Mouse (Mus musculus) common myeloid progenitor, adult 5-6 weeks (primary cell): ENCODE results near the gene Dctd. TPM values are rescaled to one million over a fixed set of nuclear protein-coding genes. Genes with fewer than 3 reads are reported as not detected.

Experiments
- ATAC-seq: replicated peaks from 2 replicates; pipeline ENCODE4 v1.8.0; 2016; ENCODE audit warnings: low read depth, mild to moderate bottlenecking, moderate TSS enrichment, inconsistent platforms; ENCODE audit not compliant: poor library complexity, severe bottlenecking
- total RNA-seq: library from RNA; stranded (forward); fragments of 200-1000, 187-1606 nt; gene quantifications from 2 replicates; pipeline ENCODE4 v1.2.3, GENCODE M21; 2017

Dctd gene
- 60.0 and 72.9 TPM in 2 replicates for total RNA-seq

DNA sequence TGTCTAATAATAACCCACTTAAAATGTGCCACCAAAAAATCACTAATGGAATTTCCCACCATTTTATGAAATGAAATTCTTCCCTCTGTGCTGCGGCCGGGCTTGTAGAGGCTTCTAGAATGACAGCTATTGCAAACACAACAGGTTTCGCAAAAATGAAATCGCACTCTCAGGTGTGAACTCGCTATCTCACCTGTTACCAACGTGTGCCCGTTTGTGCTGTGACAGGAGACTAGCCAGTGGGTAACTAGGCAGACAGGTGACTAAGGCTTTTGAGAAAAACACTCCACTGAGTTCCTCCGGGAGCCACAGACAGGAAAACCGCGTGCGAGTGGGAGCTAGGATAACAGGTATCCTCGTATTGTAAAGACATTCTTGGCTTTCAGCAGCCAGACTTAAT lies at the start of gene Dctd:
Gene Dctd (plus strand): TSS at position 301 of the 400 bp plus-strand sequence.
- ATAC-seq, result no peak

DNA sequence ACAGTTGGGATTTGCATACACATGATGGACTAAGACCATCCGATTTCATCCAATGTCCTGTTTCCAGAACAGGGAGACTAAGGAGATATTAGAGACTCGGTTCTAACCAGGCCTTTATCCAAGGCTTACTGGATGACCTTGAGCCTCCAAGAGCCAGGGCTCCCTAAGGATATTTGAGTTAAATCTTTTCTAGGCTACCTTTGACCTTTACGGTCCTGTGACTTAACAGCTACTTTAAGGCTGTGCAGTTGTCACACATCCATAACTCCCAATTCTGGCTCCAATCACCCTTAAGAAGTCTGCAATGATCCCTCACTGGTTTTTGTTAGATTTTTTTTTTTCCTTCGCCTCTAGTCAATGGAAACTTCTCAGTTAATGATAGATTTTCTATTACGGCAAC lies 45.3 kb upstream of the Dctd start:
- ATAC-seq, result no peak

DNA sequence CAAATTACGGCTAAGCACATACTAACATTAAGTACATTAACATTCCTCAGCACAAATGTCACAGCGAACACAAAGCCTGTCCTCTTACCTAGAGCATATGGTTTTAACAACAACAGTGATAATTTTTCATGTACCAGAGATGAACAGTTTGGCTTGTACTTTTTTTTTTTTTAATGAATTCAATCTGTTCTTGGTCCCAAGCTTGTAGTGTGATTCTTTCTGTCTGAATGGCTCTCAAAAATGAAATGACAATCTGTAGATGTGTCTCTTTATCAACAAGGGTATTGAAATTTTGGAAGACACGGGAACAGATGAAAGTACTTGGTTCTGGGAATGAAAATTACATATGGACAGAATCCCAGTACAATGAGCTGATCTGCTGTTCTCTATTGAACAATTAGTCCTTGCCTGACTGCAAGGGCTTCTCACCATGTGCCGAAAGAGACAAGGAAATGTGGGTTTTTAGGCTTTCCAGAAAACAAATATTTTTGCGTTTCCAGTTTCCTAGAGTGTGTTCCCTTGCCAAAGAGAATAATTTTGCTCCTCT lies 35.3 kb upstream of the Dctd start:
- no peak for ATAC-seq

DNA sequence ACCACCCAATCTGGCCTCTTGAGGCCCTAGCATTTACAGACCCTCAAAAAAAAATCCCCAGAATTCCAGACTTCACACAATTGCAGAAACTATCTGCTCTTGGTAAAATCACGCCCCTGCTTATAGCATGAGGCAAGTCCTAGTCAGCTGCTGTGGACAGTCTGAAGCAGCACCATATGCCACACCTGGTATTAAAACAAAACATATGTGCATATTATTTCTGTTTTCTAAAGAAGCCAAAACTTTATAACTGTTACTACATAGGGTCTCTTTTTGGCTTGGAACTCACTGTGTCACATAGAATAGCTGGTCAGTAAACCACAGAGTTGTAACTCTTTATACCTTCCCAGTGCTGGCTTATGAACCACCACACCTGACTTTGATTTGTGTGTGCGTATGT lies 24.7 kb upstream of the Dctd start:
- ATAC-seq, result no peak

DNA sequence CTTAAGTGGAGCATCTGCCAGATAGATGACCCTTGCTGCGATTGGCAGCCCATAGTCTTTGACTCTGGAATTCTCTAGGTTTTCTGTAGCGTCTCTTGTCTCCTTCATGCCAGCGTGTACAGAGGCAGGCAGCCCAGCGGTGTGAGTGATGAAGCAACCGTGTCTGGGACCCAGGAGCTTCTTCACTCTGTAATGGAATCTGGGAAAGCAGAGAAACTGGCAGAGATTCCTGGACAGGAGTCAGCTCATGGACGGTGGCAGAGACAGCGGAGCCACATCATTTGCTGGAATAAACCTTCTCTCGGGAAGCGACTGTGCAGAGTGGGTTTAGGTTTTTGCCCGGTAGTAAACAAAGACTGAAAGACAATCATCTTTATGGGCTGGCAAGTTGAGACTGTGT lies 16.5 kb upstream of the Dctd start:
- no peak for ATAC-seq

DNA sequence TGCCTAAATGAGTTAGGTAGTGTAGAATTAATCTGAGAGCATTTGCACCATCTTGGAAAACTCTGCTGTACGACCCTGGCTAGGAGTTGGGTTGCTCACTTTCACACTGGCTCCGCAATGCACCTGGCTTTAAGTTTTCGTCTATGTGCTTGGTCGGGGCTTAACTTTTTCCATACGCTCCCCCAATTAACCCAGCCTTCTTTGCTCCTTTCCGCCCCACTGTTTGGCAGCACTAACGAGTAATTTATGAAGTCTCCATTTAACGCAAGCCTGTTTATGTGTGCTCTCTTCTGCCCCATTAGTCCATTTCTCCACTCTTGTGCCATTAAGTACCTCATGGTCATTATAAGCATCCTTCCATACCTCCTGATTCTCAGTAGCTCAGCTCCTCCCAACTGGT lies 8.2 kb upstream of the Dctd start:
- ATAC-seq, result no peak

DNA sequence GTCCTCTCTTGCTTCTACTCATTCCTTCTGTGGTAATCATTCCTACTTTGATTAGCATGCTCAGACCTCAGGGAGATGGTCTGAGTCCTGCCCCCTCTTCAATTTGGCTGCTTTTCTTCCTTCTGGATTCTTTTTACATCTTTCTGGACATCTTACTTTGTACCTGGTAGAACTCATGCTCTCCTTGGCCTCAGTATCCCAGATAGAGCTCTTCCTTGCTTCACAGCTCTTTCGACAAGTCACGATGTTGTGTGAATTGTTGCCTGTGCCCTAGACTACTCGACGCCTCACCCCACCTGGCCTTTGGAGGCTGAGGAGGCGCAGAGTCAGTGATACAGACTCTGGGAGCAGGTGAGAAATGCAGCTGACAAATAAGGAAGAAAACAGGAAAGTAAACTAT lies 3.5 kb upstream of the Dctd start:
- no peak for ATAC-seq

DNA sequence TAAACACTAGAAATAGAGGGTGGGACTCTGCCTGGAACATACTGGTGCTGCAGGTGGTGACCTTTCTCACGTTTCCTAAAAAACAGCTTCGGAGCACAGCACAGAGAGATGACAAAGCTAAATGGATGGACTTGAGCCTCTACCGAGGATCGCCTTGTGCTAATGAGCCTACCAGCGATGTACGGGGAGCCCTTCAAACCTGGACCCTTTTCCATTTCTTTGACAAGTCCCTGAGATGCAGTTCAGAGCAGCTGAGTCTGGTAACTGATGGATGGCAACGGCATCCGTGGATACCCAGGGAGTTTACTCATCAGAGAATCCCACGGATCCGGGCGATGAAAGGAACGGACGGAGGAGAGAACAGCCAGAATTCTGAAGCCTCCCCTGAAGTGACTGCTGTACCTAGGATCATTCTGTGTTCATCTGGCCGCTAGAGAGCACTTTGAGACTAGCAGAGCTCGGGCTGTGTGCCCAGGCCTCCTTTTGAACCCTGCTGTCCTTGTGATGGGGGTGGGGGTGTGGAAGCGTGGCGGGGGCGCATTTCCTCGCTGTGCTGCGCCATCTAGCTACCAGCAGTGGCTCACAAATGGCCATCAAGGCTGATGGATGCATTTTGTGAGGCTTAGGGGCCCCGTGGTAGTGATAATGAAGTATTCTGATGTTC lies 1.6 kb upstream of the Dctd start:
- peak; percentile 92 for ATAC-seq

DNA sequence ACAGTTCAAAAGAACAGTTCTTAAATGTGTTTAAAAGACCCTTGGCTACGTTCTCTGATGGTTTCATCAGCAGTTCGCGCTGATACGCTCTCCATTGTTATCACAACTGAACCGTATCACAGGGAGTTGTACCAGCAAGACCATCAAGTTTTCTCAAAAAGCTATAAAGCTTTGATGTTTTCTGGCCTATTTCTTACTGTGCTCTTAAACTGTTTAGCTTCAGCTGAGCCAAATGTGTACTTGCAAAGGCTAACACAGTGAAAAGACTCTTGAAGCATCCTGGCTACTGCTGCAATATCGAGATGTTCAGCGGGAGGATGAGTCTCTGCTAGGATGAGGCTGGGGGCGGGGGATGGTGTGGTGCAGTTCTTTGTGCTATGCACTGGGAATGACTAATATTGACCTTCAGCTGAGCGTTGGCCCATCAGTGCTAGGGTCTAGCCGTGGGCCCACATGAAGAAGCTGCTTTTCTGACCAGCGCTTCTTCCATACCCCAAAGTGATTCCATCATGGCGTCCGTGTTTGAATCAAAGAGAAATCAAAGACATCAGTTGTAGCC lies 732 bp upstream of the Dctd start:
- ATAC-seq, result no peak

DNA sequence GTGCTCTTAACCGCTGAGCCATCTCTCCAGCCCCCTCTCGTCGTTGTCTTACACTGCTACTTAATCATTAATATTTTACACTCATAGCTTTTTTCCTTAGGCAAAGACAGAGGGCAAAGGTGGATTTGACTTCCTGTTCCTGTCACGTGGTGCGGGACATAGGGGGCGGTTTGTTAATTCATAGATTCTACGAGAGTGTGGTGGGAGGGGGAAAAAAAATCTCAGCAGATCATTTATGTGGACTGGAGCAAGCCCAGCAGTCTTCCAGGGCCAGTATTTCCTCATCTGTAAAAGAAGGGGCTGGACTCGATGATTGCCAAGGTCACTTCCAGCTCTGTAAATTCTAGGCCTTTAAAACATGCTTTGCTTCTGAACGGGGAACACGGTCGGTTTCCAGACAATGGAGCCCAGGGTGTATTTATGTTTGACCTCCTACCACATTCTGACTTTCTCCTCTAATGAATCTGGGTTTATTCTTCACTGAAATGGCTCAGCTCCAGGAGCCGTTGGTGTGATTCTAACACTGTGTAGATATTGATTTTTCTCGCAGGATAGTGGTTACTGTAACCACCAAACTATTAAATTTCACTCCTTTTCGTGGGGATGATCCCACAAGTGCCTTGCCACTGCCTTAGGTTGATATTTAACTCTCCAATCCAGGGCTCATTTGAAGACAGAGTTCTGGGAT lies 1.4 kb downstream of the Dctd start:
- ATAC-seq, result no peak

DNA sequence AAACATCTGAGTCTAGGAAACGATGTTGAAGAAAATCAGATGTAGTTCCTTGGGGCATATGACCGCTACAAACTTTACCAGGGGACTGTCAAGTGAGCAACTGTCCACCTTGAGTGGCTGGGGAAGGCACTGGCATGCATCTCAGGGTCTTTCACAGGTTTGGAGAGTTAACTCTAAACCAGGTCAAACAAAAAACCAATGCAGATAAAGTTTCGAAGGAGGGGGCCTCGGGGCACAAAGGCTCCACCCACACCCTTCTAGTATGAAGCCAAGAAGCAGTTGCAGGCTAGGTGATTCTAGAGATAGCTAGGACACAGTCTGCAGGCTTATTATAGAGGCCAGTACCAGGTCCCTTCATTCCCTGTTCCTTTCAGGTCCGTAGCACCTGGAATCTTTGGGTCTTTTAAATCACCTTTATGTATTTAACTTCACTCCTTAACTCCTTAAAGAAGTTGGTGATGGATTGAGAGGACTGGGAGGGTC lies 10.5 kb downstream of the Dctd start:
- ATAC-seq, result peak; percentile 69

DNA sequence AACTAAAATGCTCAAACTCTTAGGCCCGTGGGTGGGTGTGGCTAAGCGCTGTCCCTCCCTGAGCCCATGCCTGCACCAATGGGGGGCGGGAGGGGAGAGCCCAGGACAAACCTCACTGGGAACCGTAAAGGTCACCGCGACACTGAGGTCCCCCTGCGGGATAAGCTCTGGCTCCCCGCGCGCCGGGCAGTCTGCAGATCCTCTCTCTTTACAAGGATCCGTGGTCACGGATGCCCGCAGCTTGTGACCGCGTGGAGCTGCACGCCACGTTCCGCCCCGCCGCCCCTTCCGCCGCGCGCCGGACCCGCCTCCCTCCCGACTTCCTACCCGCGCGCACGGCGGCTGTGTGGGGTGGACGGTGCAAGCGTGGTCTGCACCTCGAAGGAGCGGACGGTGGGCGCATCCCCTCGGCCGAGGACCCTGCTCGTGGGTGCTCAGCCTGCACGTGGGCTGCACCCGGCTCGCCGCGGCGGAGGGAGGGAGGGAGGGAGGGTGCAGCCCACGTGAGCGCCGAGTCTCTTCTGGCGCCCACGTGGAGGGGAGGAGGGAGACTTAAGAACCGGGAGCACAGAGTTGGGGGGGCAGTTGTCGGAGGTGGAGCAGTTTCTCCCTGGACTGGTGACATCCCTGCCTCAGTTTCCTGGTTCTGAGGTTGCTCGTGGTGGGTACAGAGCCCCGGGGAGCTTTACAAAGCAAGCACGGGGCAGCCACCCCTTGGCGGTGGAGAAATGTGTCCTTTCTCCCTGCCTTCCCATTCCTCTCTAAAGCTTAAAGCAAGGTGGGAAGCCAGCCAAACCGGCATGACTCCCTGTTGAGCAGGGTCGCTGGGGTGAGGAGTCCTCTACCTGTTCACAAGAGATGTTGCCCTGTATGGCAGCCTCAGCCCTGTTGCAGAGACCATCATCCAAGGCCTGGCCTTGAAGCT lies 11.2 kb downstream of the Dctd start:
- peak; percentile 94 for ATAC-seq

DNA sequence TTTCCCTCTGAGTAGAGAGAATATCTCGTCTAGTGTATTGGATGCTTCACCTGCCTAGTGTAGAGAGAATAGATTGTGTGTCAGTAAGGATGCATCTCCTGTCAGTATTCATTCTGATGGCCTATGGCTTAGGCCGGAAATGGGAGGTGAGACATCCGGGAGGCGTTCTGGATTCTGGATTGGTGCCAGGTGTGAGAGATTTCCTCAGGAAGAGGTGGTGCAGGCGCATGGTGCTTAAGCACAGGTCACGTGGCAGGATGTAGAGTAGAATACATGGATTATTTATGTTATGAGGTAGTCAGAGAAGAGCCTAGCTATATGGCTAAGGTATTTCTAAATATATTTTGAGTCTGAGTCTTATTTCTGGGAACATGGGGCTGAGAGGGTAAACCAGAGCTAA lies 15.7 kb downstream of the Dctd start:
- ATAC-seq, result no peak

DNA sequence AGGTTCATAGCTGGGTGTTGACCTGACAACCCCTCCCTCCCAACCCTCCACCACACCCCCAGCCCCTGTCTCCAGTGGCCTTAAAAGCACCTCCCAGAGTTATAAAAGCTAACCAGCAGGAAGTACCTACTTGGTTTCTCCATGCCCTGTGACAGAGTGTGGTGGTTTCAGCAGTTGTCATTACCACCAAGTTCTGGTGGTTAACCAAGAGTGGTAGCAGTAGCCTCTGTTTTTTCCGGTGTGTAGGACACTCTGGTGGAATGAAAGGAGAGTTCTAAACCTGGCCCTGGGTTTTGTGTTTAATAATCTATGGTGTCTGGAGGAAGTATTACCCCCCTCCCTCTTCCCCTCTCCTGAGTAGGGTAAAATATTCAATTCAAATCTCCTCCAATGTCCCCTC lies 24.1 kb downstream of the Dctd start:
- 0 out of 2 replicates have a peak, but pooled peaks have one; percentile 36 for ATAC-seq

DNA sequence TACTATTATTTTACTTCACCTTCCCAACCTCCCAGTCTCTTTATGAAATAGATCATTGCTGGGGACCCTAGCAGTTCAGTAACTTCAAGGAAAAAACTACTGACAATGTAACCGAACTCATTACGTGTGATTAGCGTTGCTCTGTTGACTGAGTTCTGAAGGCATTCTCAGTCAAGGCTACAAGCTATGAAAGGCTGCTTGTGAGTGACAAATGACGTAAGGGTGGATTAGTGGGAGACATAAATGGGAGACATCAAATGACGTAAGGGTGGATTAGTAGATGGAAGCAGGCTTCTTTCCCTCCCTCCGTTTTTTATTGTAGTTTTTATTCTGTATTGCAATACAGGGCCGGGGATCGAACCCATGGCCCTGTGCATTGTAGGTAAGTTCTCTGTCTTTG lies 26.0 kb downstream of the Dctd start:
- ATAC-seq, result no peak

DNA sequence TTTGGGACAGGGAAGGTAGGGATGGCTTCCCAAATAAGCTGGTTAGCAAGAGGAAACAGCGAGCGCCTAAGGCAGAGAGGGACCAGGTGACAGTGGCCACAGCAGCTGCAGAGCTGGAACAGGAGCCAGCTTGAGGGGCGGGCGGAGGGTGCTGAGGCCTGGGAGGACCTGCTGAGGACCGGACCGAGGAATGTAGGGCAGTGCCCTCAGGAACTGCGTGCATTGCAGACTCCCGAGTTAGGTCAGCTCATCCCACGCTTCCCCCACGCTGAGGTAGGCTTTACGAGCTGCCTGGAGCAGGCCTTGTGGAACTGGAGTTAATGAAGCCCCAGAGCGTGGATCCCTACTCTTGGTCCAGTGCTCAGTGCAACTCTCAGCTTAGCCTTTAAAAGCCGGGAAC lies 28.1 kb downstream of the Dctd start:
- no peak for ATAC-seq

DNA sequence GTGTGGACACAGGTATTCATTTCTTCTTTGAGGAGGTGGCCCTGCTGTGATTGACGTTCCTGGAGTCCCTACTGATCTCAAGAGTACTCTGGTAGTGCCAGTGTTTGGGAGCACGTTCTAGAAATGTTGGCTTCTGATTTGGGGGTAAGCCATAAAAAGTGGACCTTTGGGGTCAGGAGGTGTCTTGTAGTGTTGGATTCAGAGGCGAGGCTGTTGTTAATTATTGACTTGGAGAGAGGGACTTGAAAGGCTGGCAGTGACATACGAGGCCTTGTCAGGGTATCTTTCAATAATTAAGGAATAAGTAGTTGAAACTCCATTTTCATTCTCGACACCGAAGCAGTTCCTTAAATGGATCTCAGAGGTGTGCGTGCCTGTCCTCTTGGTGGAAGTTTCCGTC lies 31.4 kb downstream of the Dctd start:
- ATAC-seq, result no peak

DNA sequence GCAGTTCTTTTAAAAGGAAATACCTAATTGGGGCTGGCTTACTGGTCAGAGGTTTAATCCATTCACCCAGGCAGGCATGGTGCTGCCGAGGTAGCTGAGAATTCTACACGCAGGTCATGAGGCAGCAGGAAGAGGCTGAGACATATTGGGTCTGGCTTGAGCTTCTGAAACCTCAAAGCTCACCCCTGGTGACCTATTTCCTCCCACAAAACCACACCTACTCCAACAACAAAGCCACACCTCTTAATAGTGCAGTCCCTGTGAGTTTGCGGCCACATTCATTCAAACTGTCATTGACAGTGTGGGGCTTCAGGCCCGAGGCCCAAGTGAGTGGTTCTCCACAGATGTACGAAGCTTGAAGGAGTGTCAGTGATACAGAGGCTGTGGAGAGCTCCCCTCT lies 34.4 kb downstream of the Dctd start:
- ATAC-seq, result no peak

DNA sequence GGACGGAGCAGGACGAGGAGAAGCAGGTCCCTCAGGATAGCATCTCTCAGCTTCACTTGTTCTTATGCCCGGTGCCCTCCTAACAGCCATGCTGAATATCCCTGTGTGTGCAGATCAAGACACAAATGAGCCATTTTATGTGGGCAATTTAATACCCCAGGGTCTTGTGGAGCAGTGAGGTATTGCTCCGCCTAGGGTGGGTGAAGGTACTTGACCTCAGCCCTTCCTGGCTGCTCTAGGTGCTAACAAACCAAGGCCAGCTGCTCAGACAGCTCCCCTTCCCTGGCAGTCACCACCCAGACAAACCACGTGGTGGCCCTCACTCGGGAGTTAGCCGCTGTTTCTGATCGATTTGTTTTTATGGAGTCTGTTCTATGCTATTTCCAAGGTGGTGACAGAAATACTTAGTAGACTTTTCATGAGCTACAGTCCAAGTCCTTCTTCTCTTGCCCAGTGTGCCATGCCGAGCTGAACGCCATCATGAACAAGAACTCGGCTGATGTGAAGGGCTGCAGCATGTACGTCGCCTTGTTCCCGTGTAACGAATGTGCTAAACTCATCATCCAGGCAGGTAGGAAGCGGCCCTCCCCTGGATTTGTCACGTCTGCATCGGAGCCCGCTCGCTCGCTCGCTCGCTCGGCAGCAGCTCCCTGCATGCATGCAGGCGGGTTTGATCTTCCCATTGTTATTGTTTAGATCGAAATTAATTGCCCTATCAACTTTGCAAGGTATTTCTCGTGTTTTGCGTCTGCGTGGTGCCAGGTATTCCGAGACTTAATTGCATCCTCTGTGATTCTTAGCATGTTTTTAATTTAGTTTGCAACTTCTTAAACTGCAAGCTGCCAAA lies 38.1 kb downstream of the Dctd start:
- ATAC-seq, result no peak

DNA sequence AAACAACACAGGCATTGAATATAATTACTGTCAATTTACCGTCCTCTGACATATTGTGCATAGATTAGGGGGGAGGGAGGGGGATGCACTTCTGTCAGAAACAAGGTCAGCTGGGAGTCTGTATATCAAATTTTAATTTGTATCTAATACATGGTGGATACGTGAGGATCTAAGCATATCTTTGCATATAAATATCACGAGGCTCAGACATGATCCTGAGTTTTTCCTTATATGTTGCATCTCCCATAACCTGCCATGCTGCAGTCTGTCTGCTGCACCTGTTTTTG lies 38.7 kb downstream of the Dctd start:
- no peak for ATAC-seq
